Comparison of ENCODE assay signal across 24 mouse cellular contexts in the genomic region with DNA sequence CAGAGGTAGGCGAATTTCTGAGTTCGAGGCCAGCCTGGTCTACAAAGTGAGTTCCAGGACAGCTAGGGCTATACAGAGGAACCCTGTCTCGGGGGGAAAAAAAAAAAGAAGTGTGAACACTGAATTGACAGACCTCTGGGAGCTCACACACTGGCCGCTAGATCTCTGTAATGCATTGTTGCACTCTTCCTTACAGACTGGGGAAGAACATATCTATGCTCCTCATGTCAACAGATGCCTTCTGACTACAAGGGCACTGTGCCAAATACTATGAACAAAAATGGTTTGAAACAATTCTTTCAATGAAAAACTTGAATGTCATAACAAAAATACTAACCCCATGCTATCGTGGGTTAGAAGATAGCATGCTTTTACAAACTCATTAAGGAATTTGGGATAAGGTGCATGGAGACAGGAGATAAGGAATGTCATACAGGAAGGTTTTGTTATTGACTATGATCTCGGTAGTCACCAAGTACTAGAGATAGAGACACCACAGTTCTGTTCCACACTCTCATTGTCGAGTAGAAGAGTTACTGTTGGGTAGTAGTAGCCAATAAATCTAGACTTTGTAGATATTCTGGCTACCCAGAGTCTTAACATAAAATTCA.
"Had no signal": no experiment of that assay in that cellular context is flagged by ENCODE, and none has a peak within 500 bp of the region (broad histone marks: within the 10 kb centered on the region; RNA-seq: fewer than 3 reads in every experiment).

No protein-coding gene starts in this region.

- H3K9ac ChIP-seq: heart, embryonic 12.5 days; hindbrain, embryonic 13.5 days; hindbrain, embryonic 15.5 days; kidney, embryonic 15.5 days; limb, embryonic 13.5 days; limb, embryonic 15.5 days; liver, embryonic 14.5 days had no signal

- H3K9me3 ChIP-seq: heart, embryonic 10.5 days; heart, embryonic 12.5 days; hindbrain, embryonic 13.5 days; hindbrain, embryonic 15.5 days; kidney, embryonic 15.5 days; limb, embryonic 13.5 days; limb, embryonic 15.5 days had no signal

- H3K4me3 ChIP-seq: gastrocnemius, adult 2 months; heart, embryonic 10.5 days; heart, embryonic 12.5 days; hindbrain, embryonic 13.5 days; hindbrain, embryonic 15.5 days; kidney, embryonic 15.5 days; limb, embryonic 13.5 days; limb, embryonic 15.5 days had no signal

- H3K36me3 ChIP-seq: heart, embryonic 10.5 days; heart, embryonic 12.5 days; hindbrain, embryonic 13.5 days; hindbrain, embryonic 15.5 days; kidney, embryonic 15.5 days; limb, embryonic 13.5 days; limb, embryonic 15.5 days had no signal

- ATAC-seq: hindbrain, postnatal 0 days; intestine, embryonic 16.5 days had no signal

- H3K27ac ChIP-seq: gastrocnemius, adult 2 months; heart, embryonic 10.5 days; hindbrain, embryonic 13.5 days; hindbrain, embryonic 15.5 days; hindbrain, postnatal 0 days; kidney, embryonic 15.5 days; kidney, postnatal 0 days; limb, embryonic 13.5 days; limb, embryonic 15.5 days; liver, embryonic 14.5 days had no signal

- DNase-seq: gastrocnemius, adult 2 months; gastrocnemius, postnatal 10 days; gastrocnemius, postnatal 25 days; heart, adult 18-20 months; heart, postnatal 10 days; heart, postnatal 4 days; kidney, adult 11 months; kidney, adult 2 months; kidney, adult 9 months; kidney, postnatal 14 days; kidney, postnatal 36 days; layer of hippocampus, postnatal 36 days; left cerebral cortex, postnatal 4 days had no signal

- H3K27me3 ChIP-seq: heart, embryonic 12.5 days; hindbrain, embryonic 13.5 days; hindbrain, embryonic 15.5 days; kidney, embryonic 15.5 days; limb, embryonic 13.5 days; limb, embryonic 15.5 days had no signal

- H3K4me1 ChIP-seq: hindbrain, embryonic 13.5 days; kidney, embryonic 15.5 days; limb, embryonic 13.5 days; limb, embryonic 15.5 days had no signal
